In the genomic region with DNA sequence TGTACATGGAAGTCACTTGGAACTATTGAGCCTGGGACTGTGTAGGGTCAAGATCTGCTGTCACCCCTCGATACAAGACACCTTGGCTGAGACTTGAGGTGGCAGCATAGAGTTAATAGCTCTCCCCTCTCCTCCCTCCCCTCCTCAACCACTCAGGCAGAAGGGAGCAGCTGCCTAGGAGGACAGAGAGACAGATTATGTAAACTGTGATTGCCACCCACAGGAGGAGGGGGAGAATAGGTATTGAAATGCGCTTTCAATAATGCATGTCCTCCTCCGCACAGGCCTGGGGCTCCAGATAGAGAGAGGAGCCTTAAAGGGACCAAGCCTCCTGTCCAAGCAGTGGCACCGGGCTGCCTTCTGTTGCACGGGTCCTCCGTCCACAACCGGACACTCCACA, we compare ENCODE assay signal across 10 mouse cellular contexts. TPM values are rescaled to one million over a fixed set of nuclear protein-coding genes. Genes with fewer than 3 reads are reported as not detected.
DNase-seq lines count a peak whose midpoint lies in the region; ATAC-seq and TF ChIP-seq lines count a peak whose summit lies in the region.
"Had no signal": no experiment of that assay in that cellular context is flagged by ENCODE, and none has a peak within 500 bp of the region (broad histone marks: within the 10 kb centered on the region; RNA-seq: fewer than 3 reads in every experiment).

No protein-coding gene starts in this region.

- 28% methylated on average over 7 of the region's 7 CpGs for WGBS in hindbrain, embryonic 15.5 days
- WGBS in neural tube, embryonic 12.5 days, result 44% methylated on average over 7 of the region's 7 CpGs

- no peaks in the 10 kb centered on the region for H3K9me3 ChIP-seq in hindbrain, embryonic 15.5 days
- H3K9me3 ChIP-seq in neural tube, embryonic 12.5 days, result no peaks in the 10 kb centered on the region
- H3K9me3 ChIP-seq: embryonic facial prominence, embryonic 13.5 days had no signal

- no peaks in the 10 kb centered on the region for H3K36me3 ChIP-seq in hindbrain, embryonic 15.5 days
- no peaks in the 10 kb centered on the region for H3K36me3 ChIP-seq in neural tube, embryonic 12.5 days
- H3K36me3 ChIP-seq: embryonic facial prominence, embryonic 13.5 days had no signal

- no peak for TF ChIP-seq POLR2A in cortical plate, adult 2 months (IDR thresholded peaks at IDR 0.05; ENCODE audit: extremely low read depth, insufficient read depth, low read length)

- TF ChIP-seq CTCF in cortical plate, adult 2 months (IDR thresholded peaks at IDR 0.05; ENCODE audit: extremely low read depth, insufficient read depth, low read length), result no peak

- ATAC-seq in hindbrain, embryonic 15.5 days (ENCODE audit: low FRiP score, low read depth), result peak; percentile 73
- ATAC-seq in neural tube, embryonic 12.5 days (ENCODE audit: low FRiP score, low read depth), result peak; percentile 71; the same call in 1 of the 2 replicates
- ATAC-seq: lung, postnatal 0 days had no signal

- no peak overlapping the region for H3K9ac ChIP-seq in hindbrain, embryonic 15.5 days
- no peak overlapping the region for H3K9ac ChIP-seq in neural tube, embryonic 12.5 days
- H3K9ac ChIP-seq: embryonic facial prominence, embryonic 13.5 days had no signal

- no peaks in the 10 kb centered on the region for H3K27me3 ChIP-seq in hindbrain, embryonic 15.5 days
- H3K27me3 ChIP-seq in neural tube, embryonic 12.5 days (replicated peaks), result no peaks in the 10 kb centered on the region
- H3K27me3 ChIP-seq: embryonic facial prominence, embryonic 13.5 days had no signal

- H3K4me1 ChIP-seq in cortical plate, adult 2 months (ENCODE audit: control insufficient read depth, insufficient read depth, low read length), result peaks cover 17% of the 10 kb centered on the region; the same call in 1 of the 2 replicates
- H3K4me1 ChIP-seq in hindbrain, embryonic 15.5 days (replicated peaks), result peaks cover 51% of the 10 kb centered on the region
- H3K4me1 ChIP-seq in neural tube, embryonic 12.5 days, result peaks cover 49% of the 10 kb centered on the region
- H3K4me1 ChIP-seq: embryonic facial prominence, embryonic 13.5 days had no signal

- no peak overlapping the region for H3K4me3 ChIP-seq in cortical plate, adult 2 months (ENCODE audit: insufficient read depth, low read length)
- H3K4me3 ChIP-seq in hindbrain, embryonic 15.5 days, result no peak overlapping the region
- H3K4me3 ChIP-seq in neural tube, embryonic 12.5 days, result no peak overlapping the region
- H3K4me3 ChIP-seq: embryonic facial prominence, embryonic 13.5 days had no signal

- H3K27ac ChIP-seq in cortical plate, adult 2 months (ENCODE audit: insufficient read depth, low read length), result peak overlapping the region; percentile 9; the same call in 1 of the 2 replicates
- peak overlapping the region; percentile 52 for H3K27ac ChIP-seq in hindbrain, embryonic 15.5 days (replicated peaks)
- H3K27ac ChIP-seq in neural tube, embryonic 12.5 days, result 0 out of 2 replicates have a peak overlapping the region, but pooled peaks have one; percentile 43
- H3K27ac ChIP-seq: embryonic facial prominence, embryonic 13.5 days had no signal

- DNase-seq in cerebellum, adult 9-11 months, result peak; percentile 64
- no peak for DNase-seq in cerebellum, adult 11 months
- DNase-seq in liver, result no peak
- no peak for DNase-seq in thymus, postnatal 36 days
- no peak for DNase-seq in adrenal gland, postnatal 10 days

- H3K4me2 ChIP-seq in hindbrain, embryonic 15.5 days, result peak overlapping the region; percentile 14; the same call in 1 of the 2 replicates
- H3K4me2 ChIP-seq in neural tube, embryonic 12.5 days (replicated peaks), result peak overlapping the region; percentile 22; the same call in 1 of the 2 replicates
- H3K4me2 ChIP-seq: embryonic facial prominence, embryonic 13.5 days had no signal

RNA-seq across cellular contexts. Expression of a gene that starts 45.3 kb away (rescaled TPM):
- 496 and 516 TPM in 2 replicates for polyA plus RNA-seq in cortical plate, adult 2 months (2012; rRNA removed)
- 27.9 and 31.2 TPM in 2 replicates for polyA plus RNA-seq in hindbrain, embryonic 15.5 days (2015; fragmentation: Nextera tagmentation; extraction: Ambion mirVana)
- polyA plus RNA-seq in neural tube, embryonic 12.5 days (2016; fragmentation: Nextera tagmentation; extraction: Ambion mirVana), result 13.6 and 15.4 TPM in 2 replicates
- 10 to 100 TPM; 23.2 to 36.0 TPM for total RNA-seq in adrenal gland, postnatal 10 days (2021)

Comparison
In these comparisons a context has a peak if more than half of its experiments do, and no peak if none do; other contexts are left out.
1. RNA of a gene that starts 45.3 kb away (polyA plus RNA-seq): 496 to 516 TPM in cortical plate, adult 2 months; 27.9 to 31.2 TPM in hindbrain, embryonic 15.5 days and 13.6 to 15.4 TPM in neural tube, embryonic 12.5 days; every median in the first group is over 10 times any median in the second.
2. Peak in every context shown above with its lines, with median percentiles within 50 percentile points of each other: H3K27ac ChIP-seq.